Mouse (Mus musculus) kidney, adult 18-20 months (tissue): ENCODE results near the gene Cacna2d1.

Source experiments
- DNase-seq: peaks from one replicate; pipeline ENCODE4 v3.0.0; 2021

Gene Cacna2d1

GRCm38 (mm10) chr5:15985228-15985858, 50.9 kb downstream of the Cacna2d1 start:
- DNase-seq, result no peak

- DNase-seq, result no peak
Measured at GRCm38 (mm10) chr5:15985901-15986300, 51.4 kb downstream of the Cacna2d1 start.

GRCm38 (mm10) chr5:15991428-15992139, 57.1 kb downstream of the Cacna2d1 start:
- DNase-seq, result no peak

- DNase-seq, result no peak
Measured at GRCm38 (mm10) chr5:15993252-15993944, 58.9 kb downstream of the Cacna2d1 start.

GRCm38 (mm10) chr5:15997190-15997589, 62.7 kb downstream of the Cacna2d1 start:
- DNase-seq, result no peak

- no peak for DNase-seq
Measured at GRCm38 (mm10) chr5:15997769-15998168, 63.3 kb downstream of the Cacna2d1 start.

GRCm38 (mm10) chr5:16000917-16001316, 66.4 kb downstream of the Cacna2d1 start:
- no peak for DNase-seq

GRCm38 (mm10) chr5:16002431-16003063, 68.1 kb downstream of the Cacna2d1 start:
- DNase-seq, result no peak

GRCm38 (mm10) chr5:16004305-16004704, 69.8 kb downstream of the Cacna2d1 start:
- DNase-seq, result no peak

- no peak for DNase-seq
Measured at GRCm38 (mm10) chr5:16006964-16007363, 72.5 kb downstream of the Cacna2d1 start.

GRCm38 (mm10) chr5:16013649-16014048, 79.2 kb downstream of the Cacna2d1 start:
- no peak for DNase-seq

GRCm38 (mm10) chr5:16014392-16014791, 79.9 kb downstream of the Cacna2d1 start:
- DNase-seq, result no peak

GRCm38 (mm10) chr5:16024626-16025417, 90.3 kb downstream of the Cacna2d1 start:
- no peak for DNase-seq

- DNase-seq, result no peak
Measured at GRCm38 (mm10) chr5:16028881-16029280, 94.4 kb downstream of the Cacna2d1 start.

GRCm38 (mm10) chr5:16029481-16029880, 95.0 kb downstream of the Cacna2d1 start:
- DNase-seq, result no peak

- DNase-seq, result no peak
Measured at GRCm38 (mm10) chr5:16033569-16033968, 99.1 kb downstream of the Cacna2d1 start.

GRCm38 (mm10) chr5:16035259-16035658, 100.8 kb downstream of the Cacna2d1 start:
- DNase-seq, result no peak

- no peak for DNase-seq
Measured at GRCm38 (mm10) chr5:16045147-16045878, 110.8 kb downstream of the Cacna2d1 start.

GRCm38 (mm10) chr5:16047452-16048191, 113.1 kb downstream of the Cacna2d1 start:
- DNase-seq, result peak; percentile 18

GRCm38 (mm10) chr5:16056795-16057194, 122.3 kb downstream of the Cacna2d1 start:
- no peak for DNase-seq

- DNase-seq, result no peak
Measured at GRCm38 (mm10) chr5:16062773-16063172, 128.3 kb downstream of the Cacna2d1 start.
